Mouse (Mus musculus) heart, embryonic 11.5 days (tissue): ENCODE data around the gene Otop1. TPM values are rescaled to one million over a fixed set of nuclear protein-coding genes. Genes with fewer than 3 reads are reported as not detected.

ENCODE experiments used
- ATAC-seq: fragments of 200-750 bp; cut with Nextera tagmentation; replicated peaks from 2 replicates; pipeline ENCODE4 v1.8.0; 2017; ENCODE audit warnings: moderate library complexity; ENCODE audit not compliant: insufficient number of reproducible peaks, low FRiP score, low TSS enrichment
- H3K27ac ChIP-seq: fragments of 300-500 bp; sonication (generic); 2 replicates; pipeline ENCODE4 v1.5.1; 2014; ENCODE audit warnings: mild to moderate bottlenecking, low read depth, low read length
- H3K27me3 ChIP-seq: fragments of 300-500 bp; sonication (generic); 2 replicates; pipeline ENCODE4 v1.6.1; 2014; ENCODE audit warnings: mild to moderate bottlenecking, low read length, mixed read lengths; ENCODE audit not compliant: control insufficient read depth, insufficient read depth
- H3K36me3 ChIP-seq: fragments of 300-500 bp; sonication (generic); 2 replicates; pipeline ENCODE4 v1.6.1; 2014; ENCODE audit warnings: mild to moderate bottlenecking, low read length, moderate library complexity, mixed read lengths; ENCODE audit not compliant: control insufficient read depth, insufficient read depth
- H3K4me1 ChIP-seq: fragments of 300-500 bp; sonication (generic); 2 replicates; pipeline ENCODE4 v1.6.1; 2014; ENCODE audit warnings: low read length; ENCODE audit not compliant: control insufficient read depth, insufficient read depth
- H3K4me2 ChIP-seq: fragments of 300-500 bp; sonication (generic); 2 replicates; pipeline ENCODE4 v1.6.1; 2014; ENCODE audit warnings: mild to moderate bottlenecking, moderate library complexity
- H3K4me3 ChIP-seq: fragments of 300-500 bp; sonication (generic); 2 replicates; pipeline ENCODE4 v1.5.1; 2014; ENCODE audit warnings: low read depth, low read length
- H3K9ac ChIP-seq: fragments of 300-500 bp; sonication (generic); 2 replicates; pipeline ENCODE4 v1.6.1; 2014; ENCODE audit warnings: mild to moderate bottlenecking, low read depth, low read length, moderate library complexity
- H3K9me3 ChIP-seq: fragments of 300-500 bp; sonication (generic); replicated peaks from 2 replicates; pipeline ENCODE4 v1.6.1; 2016; ENCODE audit warnings: low read length; ENCODE audit not compliant: control insufficient read depth
- WGBS: fragments of 180-500 bp; shearing (Covaris S2); extraction: QIAGEN DNeasy Blood & Tissue Kit; methylation state at CpG from one replicate; pipeline ENCODE4 v1.1.7; 2014; ENCODE audit not compliant: insufficient replicate concordance; 5-methylcytosine and 5-hydroxymethylcytosine counted together
- polyA plus RNA-seq: library from polyadenylated mRNA; unstranded; fragments of >200 nt; fragmentation: Nextera tagmentation; extraction: Ambion mirVana; gene quantifications from 2 replicates; pipeline ENCODE4 v1.2.1, GENCODE M21; 2014

The Otop1 gene
- polyA plus RNA-seq, 1 experiment from 2014 or later = not detected

DNA sequence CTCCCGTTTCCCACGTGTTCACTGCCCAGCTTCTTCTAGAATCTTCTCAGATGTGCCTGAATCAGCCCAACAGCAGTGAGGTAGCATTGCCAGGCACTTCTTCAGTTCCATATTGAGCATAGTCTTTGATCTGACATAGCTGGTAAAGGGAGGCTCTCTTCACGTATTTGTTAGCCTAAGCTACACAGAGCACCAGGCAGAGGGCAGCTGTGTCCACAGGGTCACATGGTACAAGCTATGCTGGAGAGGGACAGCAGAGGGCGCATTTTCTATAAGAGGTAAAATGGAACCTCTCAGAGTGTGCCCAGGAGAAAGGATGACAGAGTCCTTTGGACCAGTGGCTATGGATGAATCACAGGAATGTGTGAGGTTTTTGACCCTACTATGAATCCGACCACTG, 33.1 kb downstream of the Otop1 start:
- no peak overlapping the region for H3K9ac ChIP-seq
- H3K27ac ChIP-seq = no peak overlapping the region
- 0 out of 2 replicates have a peak, but pooled peaks cover 3% of the 10 kb centered on the region for H3K27me3 ChIP-seq
- no peak overlapping the region for H3K4me3 ChIP-seq
- no peak for ATAC-seq
- WGBS = 48% methylated on average over 5 of the region's 5 CpGs
- no peak overlapping the region for H3K4me2 ChIP-seq
- no peaks in the 10 kb centered on the region for H3K9me3 ChIP-seq
- H3K36me3 ChIP-seq = no peaks in the 10 kb centered on the region
- no peaks in the 10 kb centered on the region for H3K4me1 ChIP-seq

DNA sequence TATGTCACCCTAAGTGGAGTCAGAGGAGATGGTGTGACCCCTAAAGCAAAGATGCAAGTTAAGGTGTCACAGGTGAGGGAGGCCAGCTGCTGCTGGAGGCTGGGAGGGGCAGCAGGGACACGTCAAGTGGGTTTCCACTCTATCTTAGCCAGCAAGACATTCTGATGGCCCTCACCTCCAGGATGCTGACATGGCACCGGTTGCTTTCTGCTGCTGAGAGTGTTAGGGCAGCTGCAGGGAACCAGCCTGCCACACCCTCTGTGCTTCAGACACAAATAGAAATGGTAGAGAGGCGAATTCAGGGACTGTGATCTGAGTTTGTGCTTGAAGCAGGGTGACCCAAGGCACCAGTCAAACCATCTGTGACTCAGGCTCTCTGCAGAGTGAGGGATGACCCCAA, 34.0 kb downstream of the Otop1 start:
- Histone ChIP-seq H3K4me2 (no peak overlapping the region), H3K27me3 (peaks cover 5% of the 10 kb centered on the region; the same call in 1 of the 2 replicates), H3K9me3 (no peaks in the 10 kb centered on the region), H3K4me3 (no peak overlapping the region), H3K27ac (no peak overlapping the region), H3K9ac (no peak overlapping the region), H3K36me3 (no peaks in the 10 kb centered on the region), H3K4me1 (no peaks in the 10 kb centered on the region)
- WGBS = 51% methylated on average over 3 of the region's 3 CpGs
- no peak for ATAC-seq

DNA sequence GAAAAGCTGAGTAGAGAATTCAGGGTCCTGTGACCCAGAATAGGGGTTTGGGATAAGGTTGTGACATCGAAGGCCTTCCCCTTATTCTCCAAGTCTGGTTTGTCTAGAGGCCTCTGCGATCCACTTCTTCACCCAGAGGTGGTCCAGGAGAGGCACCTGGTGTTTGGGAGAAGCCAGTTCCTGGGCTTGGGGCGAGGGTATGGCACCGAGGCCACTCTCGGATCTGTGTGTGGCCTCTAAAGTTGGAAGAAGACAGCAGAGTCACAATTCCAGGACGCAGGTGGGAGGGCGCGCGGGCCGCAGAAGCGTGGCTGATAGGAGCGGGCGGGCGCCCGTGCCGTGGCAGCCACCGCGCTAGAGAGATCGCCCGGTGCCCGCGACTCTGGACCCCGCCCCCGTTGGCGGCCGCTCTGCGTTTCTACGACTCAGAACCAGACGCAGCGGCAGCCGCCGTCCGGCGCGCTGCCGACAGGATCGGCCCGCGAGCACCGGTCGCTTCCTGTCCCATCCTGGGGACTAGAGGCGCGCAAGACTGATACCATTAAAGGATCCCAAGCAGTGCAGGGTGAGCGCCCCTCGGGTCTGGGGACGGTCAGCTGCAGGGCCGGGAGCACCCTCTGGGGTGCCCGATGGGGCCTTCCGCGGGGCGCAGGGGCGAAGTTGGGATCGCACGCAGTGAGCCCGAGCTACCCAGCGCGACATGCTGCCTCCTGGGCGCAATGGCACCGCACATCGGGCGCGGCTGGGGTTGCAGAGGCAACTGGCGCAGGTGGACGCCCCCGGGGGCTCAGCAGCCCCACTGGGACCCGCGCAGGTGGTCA, 43.4 kb downstream of the Otop1 start, which contains the start of gene Drd5:
Gene Drd5, plus strand, starts transcription at position 402 of the 821 bp plus-strand sequence.
- H3K27me3 ChIP-seq = peaks cover 63% of the 10 kb centered on the region
- H3K27ac ChIP-seq = no peak within 1 kb of the TSS
- H3K4me3 ChIP-seq = peak within 1 kb of the TSS; percentile 41
- no peak within 1 kb of the TSS for H3K9ac ChIP-seq
- H3K36me3 ChIP-seq = no peaks in the 10 kb centered on the region
- 2% methylated on average over 67 of the region's 67 CpGs for WGBS
- H3K4me2 ChIP-seq = peak within 1 kb of the TSS; percentile 70
- H3K9me3 ChIP-seq = no peaks in the 10 kb centered on the region
- H3K4me1 ChIP-seq = peaks cover 5% of the 10 kb centered on the region; the same call in 1 of the 2 replicates
- no peak for ATAC-seq

DNA sequence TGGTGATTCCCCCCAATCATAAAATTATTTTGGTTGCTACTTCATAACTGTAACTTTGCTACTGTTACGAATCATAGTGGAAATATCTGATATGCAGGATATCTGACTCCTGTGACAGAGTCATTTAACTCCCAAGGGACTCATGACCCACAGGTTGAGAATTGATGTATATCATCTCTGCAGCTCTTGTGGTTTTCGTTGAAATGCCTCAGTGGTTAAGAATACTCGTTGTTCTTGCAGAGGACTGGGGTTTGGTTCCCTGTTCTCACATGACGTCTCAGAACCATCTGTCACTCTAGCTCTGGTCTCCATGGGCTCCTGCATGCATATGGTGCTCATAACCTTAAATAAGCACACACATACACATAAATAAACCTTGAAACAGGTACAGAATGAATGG, 57.6 kb downstream of the Otop1 start:
- Histone ChIP-seq H3K4me3 (no peak overlapping the region), H3K9ac (no peak overlapping the region), H3K4me2 (no peak overlapping the region), H3K9me3 (no peaks in the 10 kb centered on the region), H3K4me1 (no peaks in the 10 kb centered on the region), H3K36me3 (no peaks in the 10 kb centered on the region), H3K27ac (no peak overlapping the region), H3K27me3 (no peaks in the 10 kb centered on the region)
- ATAC-seq = no peak
- 68% methylated on average over 4 of the region's 4 CpGs for WGBS

DNA sequence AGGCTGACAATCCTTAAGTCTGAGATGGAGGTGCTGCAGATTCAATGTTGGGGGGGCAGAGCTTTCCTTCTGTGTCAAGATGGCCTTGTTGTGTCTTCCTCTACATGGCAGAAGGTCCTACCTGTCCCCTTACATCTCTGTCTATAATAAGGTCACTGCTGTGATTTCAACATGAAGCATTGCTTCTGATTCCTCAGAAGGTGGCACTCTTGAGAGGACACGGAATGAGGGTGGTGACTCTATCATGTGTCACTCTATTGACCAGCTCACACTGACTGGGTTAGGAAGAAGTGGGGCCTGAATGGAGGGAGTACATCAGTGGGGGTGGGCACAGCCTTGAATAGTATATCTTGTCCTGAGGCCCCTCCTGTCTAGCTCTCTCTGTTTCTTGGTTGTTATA, 58.8 kb downstream of the Otop1 start:
- H3K27ac ChIP-seq = no peak overlapping the region
- H3K36me3 ChIP-seq = no peaks in the 10 kb centered on the region
- no peaks in the 10 kb centered on the region for H3K4me1 ChIP-seq
- ATAC-seq = no peak
- no peak overlapping the region for H3K9ac ChIP-seq
- WGBS = 28% methylated on average over 1 of the region's 1 CpGs
- no peaks in the 10 kb centered on the region for H3K27me3 ChIP-seq
- H3K4me2 ChIP-seq = no peak overlapping the region
- no peak overlapping the region for H3K4me3 ChIP-seq
- no peaks in the 10 kb centered on the region for H3K9me3 ChIP-seq

DNA sequence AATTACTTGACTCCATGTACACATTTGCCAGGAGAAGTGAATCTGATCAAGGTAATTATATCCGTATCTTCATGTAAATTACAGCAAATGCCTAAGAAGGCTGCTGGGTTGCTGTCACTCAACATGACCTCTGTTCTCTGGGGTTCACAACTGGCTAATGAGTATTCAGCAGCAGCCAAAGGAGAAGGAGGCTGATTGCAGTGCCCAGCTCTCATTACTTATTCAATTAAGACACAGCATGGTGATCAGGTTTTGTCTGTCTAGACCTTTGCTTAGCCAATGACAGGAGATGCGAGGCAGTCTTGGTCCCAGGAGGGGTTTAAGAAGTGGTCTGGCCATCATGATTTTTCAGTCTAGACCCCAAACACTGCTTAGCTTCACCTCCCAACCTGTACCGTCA, 67.3 kb downstream of the Otop1 start:
- H3K36me3 ChIP-seq = no peaks in the 10 kb centered on the region
- no peak overlapping the region for H3K27ac ChIP-seq
- H3K9me3 ChIP-seq = no peaks in the 10 kb centered on the region
- WGBS = 68% methylated on average over 3 of the region's 3 CpGs
- no peaks in the 10 kb centered on the region for H3K4me1 ChIP-seq
- ATAC-seq = no peak
- peaks cover 7% of the 10 kb centered on the region; the same call in 1 of the 2 replicates for H3K27me3 ChIP-seq
- no peak overlapping the region for H3K4me3 ChIP-seq
- H3K4me2 ChIP-seq = no peak overlapping the region
- H3K9ac ChIP-seq = no peak overlapping the region

DNA sequence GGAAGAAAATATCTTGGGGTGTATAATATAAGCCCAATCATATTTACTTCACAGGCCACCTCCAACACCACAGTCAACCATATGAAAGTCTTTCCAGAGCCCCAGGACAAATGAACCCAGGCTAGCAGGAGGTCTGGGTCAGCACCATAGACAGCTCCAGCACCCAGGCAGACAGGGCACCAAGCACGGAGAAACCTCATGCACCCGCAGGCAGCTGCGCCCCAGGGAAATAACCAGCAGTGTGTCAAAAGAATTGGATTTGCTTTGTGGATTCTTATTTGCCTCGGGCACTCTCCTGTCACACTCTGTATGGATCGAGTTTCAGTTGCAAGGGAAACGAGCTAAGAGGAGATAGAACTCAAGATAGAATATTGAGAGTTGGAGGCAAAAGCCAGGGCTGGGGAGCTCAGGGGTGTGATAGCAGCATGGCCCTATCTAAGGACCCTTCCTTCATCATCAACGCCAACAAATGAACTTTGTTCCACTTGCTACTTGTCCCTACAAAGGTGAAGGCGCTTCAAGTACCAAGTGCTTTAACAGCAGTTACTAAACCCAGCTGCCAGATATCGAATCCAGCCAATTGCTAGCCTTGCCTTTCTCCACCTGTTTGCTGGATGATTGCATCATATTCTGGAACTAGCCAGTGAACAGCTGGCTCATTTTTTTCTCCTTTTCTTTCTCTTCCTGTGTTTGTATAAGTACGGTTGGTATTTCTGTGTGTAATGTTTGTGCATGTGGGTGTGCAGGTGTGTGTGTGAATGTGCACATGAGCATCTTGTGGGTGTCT, 71.1 kb downstream of the Otop1 start:
- Histone ChIP-seq H3K4me1 (no peaks in the 10 kb centered on the region), H3K27ac (no peak overlapping the region), H3K4me2 (no peak overlapping the region), H3K9ac (no peak overlapping the region), H3K9me3 (no peaks in the 10 kb centered on the region), H3K27me3 (peaks cover 8% of the 10 kb centered on the region; the same call in 1 of the 2 replicates), H3K4me3 (no peak overlapping the region), H3K36me3 (no peaks in the 10 kb centered on the region)
- 33% methylated on average over 10 of the region's 10 CpGs for WGBS
- no peak for ATAC-seq

DNA sequence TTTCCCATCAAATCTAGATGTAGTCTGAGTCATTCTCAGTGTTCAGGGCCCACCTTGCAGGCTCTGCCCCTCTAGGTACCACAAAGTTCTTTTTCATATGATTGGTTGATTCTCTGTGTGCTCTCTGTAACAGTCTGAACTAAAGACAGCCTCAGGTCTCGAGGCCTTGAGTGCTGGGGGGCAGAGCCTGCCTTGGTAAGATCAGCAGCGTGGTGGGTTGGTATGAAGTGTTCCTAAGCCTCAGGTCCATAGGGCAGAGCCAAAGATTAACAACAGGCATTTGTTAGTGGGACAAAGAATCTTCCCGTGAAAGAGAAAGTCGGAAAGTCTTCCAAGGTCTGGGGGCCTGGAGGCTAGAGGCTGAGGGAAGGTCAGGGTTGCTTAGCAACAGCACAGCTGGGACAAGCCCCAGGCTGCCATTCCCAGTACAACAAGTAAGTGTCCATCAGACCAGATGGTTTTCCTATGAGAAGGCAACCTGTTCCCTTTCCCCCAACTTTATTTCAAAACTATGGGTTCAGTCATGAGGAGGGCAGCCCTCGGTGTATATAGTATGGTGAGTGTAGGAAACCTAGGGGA, 74.7 kb downstream of the Otop1 start:
- Histone ChIP-seq H3K4me3 (no peak overlapping the region), H3K9me3 (no peaks in the 10 kb centered on the region), H3K9ac (no peak overlapping the region), H3K4me1 (no peaks in the 10 kb centered on the region), H3K27ac (no peak overlapping the region), H3K27me3 (0 out of 2 replicates have a peak, but pooled peaks cover 2% of the 10 kb centered on the region), H3K4me2 (no peak overlapping the region), H3K36me3 (no peaks in the 10 kb centered on the region)
- no peak for ATAC-seq
- WGBS = 59% methylated on average over 5 of the region's 5 CpGs
